Mouse (Mus musculus): ENCODE measurements around the gene Jmjd1c. TPM values are rescaled to one million over a fixed set of nuclear protein-coding genes. Genes with fewer than 3 reads are reported as not detected.

The Jmjd1c gene
- polyA plus RNA-seq, 1 experiment from 2014 or later, result 40.3 TPM

- H3K9me3 ChIP-seq, result no peaks in the 10 kb centered on the region
- no peaks in the 10 kb centered on the region for H3K27me3 ChIP-seq (replicated peaks)
- no peaks in the 10 kb centered on the region for H3K36me3 ChIP-seq
- no peak overlapping the region for H3K4me2 ChIP-seq
- peaks cover 15% of the 10 kb centered on the region for H3K4me1 ChIP-seq
- WGBS, result 90% methylated on average over 6 of the region's 6 CpGs
- ATAC-seq (ENCODE audit: insufficient read depth, low FRiP score, low read depth), result no peak
- peak overlapping the region; percentile 33; the same call in 1 of the 2 replicates for H3K27ac ChIP-seq
- no peak overlapping the region for H3K4me3 ChIP-seq (replicated peaks)
- no peak overlapping the region for H3K9ac ChIP-seq
These were observed 38.2 kb upstream of the Jmjd1c start for GRCm38 (mm10) chr10:67057696-67058095.

GRCm38 (mm10) chr10:67058297-67058696, 37.6 kb upstream of the Jmjd1c start:
- H3K36me3 ChIP-seq, result no peaks in the 10 kb centered on the region
- peaks cover 15% of the 10 kb centered on the region for H3K4me1 ChIP-seq
- peak overlapping the region; percentile 33; the same call in 1 of the 2 replicates for H3K27ac ChIP-seq
- no peak overlapping the region for H3K9ac ChIP-seq
- H3K27me3 ChIP-seq (replicated peaks), result no peaks in the 10 kb centered on the region
- 45% methylated on average over 7 of the region's 7 CpGs for WGBS
- ATAC-seq (ENCODE audit: insufficient read depth, low FRiP score, low read depth), result no peak
- no peaks in the 10 kb centered on the region for H3K9me3 ChIP-seq
- no peak overlapping the region for H3K4me2 ChIP-seq
- H3K4me3 ChIP-seq (replicated peaks), result no peak overlapping the region

GRCm38 (mm10) chr10:67058702-67059101, 37.2 kb upstream of the Jmjd1c start:
- ATAC-seq (ENCODE audit: insufficient read depth, low FRiP score, low read depth), result no peak
- Histone ChIP-seq H3K36me3 (no peaks in the 10 kb centered on the region), H3K9me3 (no peaks in the 10 kb centered on the region), H3K4me2 (no peak overlapping the region), H3K4me1 (peaks cover 15% of the 10 kb centered on the region), H3K27me3 (replicated peaks) (no peaks in the 10 kb centered on the region), H3K4me3 (replicated peaks) (no peak overlapping the region), H3K27ac (peak overlapping the region; percentile 33; the same call in 1 of the 2 replicates), H3K9ac (no peak overlapping the region)
- 66% methylated on average over 6 of the region's 6 CpGs for WGBS

GRCm38 (mm10) chr10:67061367-67061801, 34.5 kb upstream of the Jmjd1c start:
- Histone ChIP-seq H3K9ac (no peak overlapping the region), H3K4me2 (no peak overlapping the region), H3K27me3 (replicated peaks) (no peaks in the 10 kb centered on the region), H3K4me3 (replicated peaks) (no peak overlapping the region), H3K36me3 (no peaks in the 10 kb centered on the region), H3K27ac (peak overlapping the region; percentile 49), H3K4me1 (0 out of 2 replicates have a peak, but pooled peaks cover 8% of the 10 kb centered on the region), H3K9me3 (no peaks in the 10 kb centered on the region)
- 51% methylated on average over 10 of the region's 10 CpGs for WGBS
- no peak for ATAC-seq (ENCODE audit: insufficient read depth, low FRiP score, low read depth)

GRCm38 (mm10) chr10:67061823-67062222, 34.1 kb upstream of the Jmjd1c start:
- 0 out of 2 replicates have a peak overlapping the region, but pooled peaks have one; percentile 17 for H3K27ac ChIP-seq
- H3K4me3 ChIP-seq (replicated peaks), result no peak overlapping the region
- H3K36me3 ChIP-seq, result no peaks in the 10 kb centered on the region
- no peak for ATAC-seq (ENCODE audit: insufficient read depth, low FRiP score, low read depth)
- no peak overlapping the region for H3K4me2 ChIP-seq
- H3K4me1 ChIP-seq, result 0 out of 2 replicates have a peak, but pooled peaks cover 3% of the 10 kb centered on the region
- 27% methylated on average over 4 of the region's 4 CpGs for WGBS
- no peak overlapping the region for H3K9ac ChIP-seq
- H3K27me3 ChIP-seq (replicated peaks), result no peaks in the 10 kb centered on the region
- no peaks in the 10 kb centered on the region for H3K9me3 ChIP-seq

- H3K27me3 ChIP-seq (replicated peaks), result no peaks in the 10 kb centered on the region
- WGBS, result 54% methylated on average over 7 of the region's 7 CpGs
These were observed 30.5 kb upstream of the Jmjd1c start for GRCm38 (mm10) chr10:67065277-67065887.

GRCm38 (mm10) chr10:67065927-67066326, 30.0 kb upstream of the Jmjd1c start:
- no peak overlapping the region for H3K4me2 ChIP-seq
- 72% methylated on average over 5 of the region's 5 CpGs for WGBS

More at GRCm38 (mm10) chr10:67065277-67065887, 30.5 kb upstream of the Jmjd1c start:
- H3K36me3 ChIP-seq, result no peaks in the 10 kb centered on the region
- no peaks in the 10 kb centered on the region for H3K4me1 ChIP-seq
- no peak overlapping the region for H3K27ac ChIP-seq
- no peak overlapping the region for H3K4me2 ChIP-seq
- H3K4me3 ChIP-seq (replicated peaks), result no peak overlapping the region
- H3K9ac ChIP-seq, result no peak overlapping the region
- ATAC-seq (ENCODE audit: insufficient read depth, low FRiP score, low read depth), result no peak
- no peaks in the 10 kb centered on the region for H3K9me3 ChIP-seq

GRCm38 (mm10) chr10:67066421-67066820, 29.5 kb upstream of the Jmjd1c start:
- Histone ChIP-seq H3K27me3 (replicated peaks) (no peaks in the 10 kb centered on the region), H3K9me3 (no peaks in the 10 kb centered on the region), H3K9ac (no peak overlapping the region), H3K4me1 (no peaks in the 10 kb centered on the region), H3K27ac (no peak overlapping the region), H3K4me2 (no peak overlapping the region), H3K4me3 (replicated peaks) (no peak overlapping the region), H3K36me3 (no peaks in the 10 kb centered on the region)
- no peak for ATAC-seq (ENCODE audit: insufficient read depth, low FRiP score, low read depth)
- WGBS, result 84% methylated on average over 3 of the region's 3 CpGs

More at GRCm38 (mm10) chr10:67065927-67066326, 30.0 kb upstream of the Jmjd1c start:
- Histone ChIP-seq H3K9ac (no peak overlapping the region), H3K27me3 (replicated peaks) (no peaks in the 10 kb centered on the region), H3K4me1 (no peaks in the 10 kb centered on the region), H3K27ac (no peak overlapping the region), H3K4me3 (replicated peaks) (no peak overlapping the region), H3K36me3 (no peaks in the 10 kb centered on the region), H3K9me3 (no peaks in the 10 kb centered on the region)
- no peak for ATAC-seq (ENCODE audit: insufficient read depth, low FRiP score, low read depth)

GRCm38 (mm10) chr10:67069013-67069412, 26.9 kb upstream of the Jmjd1c start:
- no peak overlapping the region for H3K27ac ChIP-seq
- no peaks in the 10 kb centered on the region for H3K36me3 ChIP-seq
- no peak overlapping the region for H3K4me2 ChIP-seq
- 84% methylated on average over 10 of the region's 10 CpGs for WGBS
- no peak for ATAC-seq (ENCODE audit: insufficient read depth, low FRiP score, low read depth)
- no peak overlapping the region for H3K9ac ChIP-seq
- no peaks in the 10 kb centered on the region for H3K9me3 ChIP-seq
- H3K4me1 ChIP-seq, result no peaks in the 10 kb centered on the region
- H3K27me3 ChIP-seq (replicated peaks), result no peaks in the 10 kb centered on the region
- H3K4me3 ChIP-seq (replicated peaks), result no peak overlapping the region

GRCm38 (mm10) chr10:67071389-67071788, 24.5 kb upstream of the Jmjd1c start:
- H3K27me3 ChIP-seq (replicated peaks), result no peaks in the 10 kb centered on the region
- no peaks in the 10 kb centered on the region for H3K9me3 ChIP-seq
- H3K4me2 ChIP-seq, result no peak overlapping the region
- no peaks in the 10 kb centered on the region; the same call in 1 of the 2 replicates for H3K4me1 ChIP-seq
- no peak overlapping the region for H3K4me3 ChIP-seq (replicated peaks)
- no peaks in the 10 kb centered on the region for H3K36me3 ChIP-seq
- 64% methylated on average over 4 of the region's 4 CpGs for WGBS
- no peak overlapping the region for H3K9ac ChIP-seq
- H3K27ac ChIP-seq, result no peak overlapping the region
- ATAC-seq (ENCODE audit: insufficient read depth, low FRiP score, low read depth), result no peak

GRCm38 (mm10) chr10:67071884-67072283, 24.0 kb upstream of the Jmjd1c start:
- Histone ChIP-seq H3K4me1 (no peaks in the 10 kb centered on the region; the same call in 1 of the 2 replicates), H3K36me3 (no peaks in the 10 kb centered on the region), H3K9ac (no peak overlapping the region), H3K4me3 (replicated peaks) (no peak overlapping the region), H3K9me3 (no peaks in the 10 kb centered on the region), H3K4me2 (no peak overlapping the region), H3K27ac (no peak overlapping the region), H3K27me3 (replicated peaks) (no peaks in the 10 kb centered on the region)
- no peak for ATAC-seq (ENCODE audit: insufficient read depth, low FRiP score, low read depth)
- WGBS, result 74% methylated on average over 5 of the region's 5 CpGs

- ATAC-seq (ENCODE audit: insufficient read depth, low FRiP score, low read depth), result no peak
- Histone ChIP-seq H3K4me1 (no peaks in the 10 kb centered on the region; the same call in 1 of the 2 replicates), H3K9ac (no peak overlapping the region), H3K27ac (no peak overlapping the region), H3K9me3 (no peaks in the 10 kb centered on the region), H3K36me3 (no peaks in the 10 kb centered on the region), H3K4me2 (no peak overlapping the region), H3K4me3 (replicated peaks) (no peak overlapping the region), H3K27me3 (replicated peaks) (no peaks in the 10 kb centered on the region)
- 88% methylated on average over 4 of the region's 4 CpGs for WGBS
These were observed 23.3 kb upstream of the Jmjd1c start for GRCm38 (mm10) chr10:67072600-67072999.
